Mouse (Mus musculus) C2C12 (cell line): Measurements from ENCODE around the gene Mical2.

Experiments used
- CEBPB ChIP-seq: IDR thresholded peaks from one replicate; pipeline ENCODE4 v1.6.1; 2011; ENCODE audit warnings: low read depth, mild to moderate bottlenecking, control low read depth, moderate library complexity
- CTCF ChIP-seq: IDR thresholded peaks from one replicate; pipeline ENCODE4 v1.5.1; 2011; ENCODE audit not compliant: control insufficient read depth, insufficient read depth, insufficient read length
- MAX ChIP-seq: IDR thresholded peaks from one replicate; pipeline ENCODE4 v1.6.1; 2011; ENCODE audit warnings: mild to moderate bottlenecking, control low read depth
- MYOD1 ChIP-seq: IDR thresholded peaks from one replicate; pipeline ENCODE4 v1.6.1; 2011; ENCODE audit warnings: low read depth; ENCODE audit not compliant: control insufficient read depth, insufficient read length
- USF1 ChIP-seq: IDR thresholded peaks from one replicate; pipeline ENCODE4 v1.6.1; 2011; ENCODE audit warnings: low read depth, mild to moderate bottlenecking, control low read depth, moderate library complexity

DNA sequence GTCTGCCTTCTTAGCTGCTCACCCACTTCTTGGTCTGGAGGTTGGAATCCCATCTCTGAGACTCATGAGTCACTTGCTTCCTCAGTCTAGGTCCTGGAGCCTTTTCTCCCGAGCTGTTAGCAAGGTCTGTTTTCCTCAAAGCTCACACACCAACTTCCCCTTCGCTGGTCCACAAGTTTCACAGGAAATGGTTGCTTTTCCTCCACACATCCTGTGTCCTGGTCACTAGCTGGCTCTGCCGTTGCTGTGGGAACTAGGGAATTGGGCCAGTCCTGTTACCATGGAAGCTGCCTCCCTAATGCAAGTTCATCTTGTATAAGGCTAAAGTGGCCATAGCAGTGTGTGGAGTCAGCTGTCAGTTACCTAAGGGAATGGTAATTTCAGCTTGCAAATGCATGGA is 12.2 kb downstream of the Mical2 start:
- no peak for TF ChIP-seq CTCF
- no peak for TF ChIP-seq MYOD1
- TF ChIP-seq USF1, result no peak
- TF ChIP-seq MAX, result no peak
- no peak for TF ChIP-seq CEBPB
